Mouse (Mus musculus): ENCODE measurements around the gene Nfix. TPM values are rescaled to one million over a fixed set of nuclear protein-coding genes. Genes with fewer than 3 reads are reported as not detected.
A peak's percentile ranks its signal among the peaks of the same experiment; 100 is the strongest.

The Nfix gene
- polyA plus RNA-seq, 1 experiment, result 46.8 TPM

DNA sequence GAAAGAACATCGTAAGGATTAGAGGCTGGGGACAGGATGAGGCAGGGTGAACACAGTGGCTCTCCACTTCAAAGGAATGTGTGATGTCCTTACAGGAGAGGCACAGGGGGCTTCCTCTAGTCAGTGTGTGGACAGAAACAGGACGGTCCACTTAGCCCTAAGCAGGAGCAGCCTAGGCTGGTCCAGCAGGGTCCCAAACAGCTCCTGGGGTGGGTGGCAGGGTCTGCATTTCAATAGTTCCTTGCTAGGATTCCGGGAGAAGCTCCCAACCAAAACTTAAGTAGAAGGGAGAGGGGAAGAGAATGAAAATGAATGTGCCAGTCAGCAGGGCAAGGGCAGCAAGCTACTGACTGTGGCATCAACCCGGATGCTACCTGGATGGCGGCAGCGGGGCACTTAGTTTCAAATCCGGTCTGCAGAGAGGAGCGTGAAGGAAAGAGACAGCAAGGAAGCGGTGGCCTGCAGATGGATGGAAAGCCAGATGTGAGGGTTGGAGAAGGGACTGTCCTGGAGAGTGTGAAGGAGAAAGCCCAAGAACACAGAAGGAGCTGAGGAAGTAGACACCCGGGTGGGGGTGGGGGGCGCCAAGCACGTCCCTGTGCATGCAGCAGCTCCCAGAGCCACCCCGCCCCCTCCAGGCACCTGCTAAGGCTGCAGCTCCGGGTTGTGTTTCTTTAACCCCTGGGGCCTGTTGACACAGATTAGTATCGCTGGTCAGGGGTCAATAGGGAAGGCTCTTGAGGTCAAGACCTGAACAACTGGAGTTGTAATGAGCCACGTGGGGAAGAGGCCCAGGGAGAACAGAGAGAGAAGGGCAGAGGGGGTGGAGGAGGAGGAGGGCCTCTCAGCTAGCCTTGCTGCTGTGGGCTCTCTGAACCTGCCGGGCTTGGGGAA lies 54.9 kb downstream of the Nfix start:
- no peak for DNase-seq (ENCODE audit: low read depth)
- no peak for TF ChIP-seq POLR2A (IDR thresholded peaks at IDR 0.05; ENCODE audit: borderline replicate concordance, extremely low read depth, insufficient read depth, insufficient read length, poor library complexity, severe bottlenecking)
- TF ChIP-seq CTCF (IDR thresholded peaks at IDR 0.05; ENCODE audit: borderline replicate concordance, extremely low read depth, insufficient read depth, insufficient read length), result no peak

DNA sequence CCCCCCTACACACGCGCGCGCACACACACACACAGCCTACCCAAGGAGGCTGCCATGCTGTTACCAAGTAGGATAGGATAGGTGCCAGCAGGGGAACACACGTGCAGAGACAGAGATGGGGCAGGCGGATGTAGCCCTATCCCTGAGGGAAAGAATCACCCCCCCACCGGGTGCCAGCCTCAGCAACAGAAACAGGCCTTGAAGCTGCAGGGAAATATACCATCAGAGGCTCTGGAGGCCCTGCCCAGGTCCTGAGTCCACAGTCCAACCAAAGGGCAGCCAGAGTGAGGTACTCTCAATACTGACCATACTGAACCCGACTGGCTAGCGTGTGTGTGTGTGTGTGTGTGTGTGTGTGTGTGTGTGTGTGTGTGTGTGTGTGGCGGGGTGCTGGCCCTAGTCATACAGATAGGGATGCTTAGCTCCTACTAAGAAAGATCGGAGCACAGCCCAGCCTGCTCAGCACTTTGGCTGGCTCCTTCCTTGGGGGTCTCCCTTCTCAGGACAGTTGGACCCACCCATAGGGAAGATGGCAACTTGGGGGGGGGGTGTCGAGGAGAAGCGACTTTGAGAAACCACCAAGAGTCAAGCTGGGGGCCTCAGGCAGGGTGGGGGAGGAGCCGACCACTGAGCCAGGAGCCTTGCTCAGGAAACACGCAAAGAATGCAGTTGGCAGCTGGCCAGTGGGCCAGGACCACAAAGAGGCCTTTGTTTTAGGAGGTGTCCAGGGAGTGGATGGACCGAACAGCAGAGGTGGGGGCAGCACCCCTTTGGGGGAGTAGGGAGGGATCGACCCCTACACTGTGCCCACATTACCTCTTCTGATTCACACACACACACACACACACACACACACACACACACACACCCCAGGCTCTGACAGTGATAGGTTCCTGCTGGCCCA lies 56.4 kb downstream of the Nfix start:
- peak; percentile 94 for DNase-seq (ENCODE audit: low read depth)
- no peak for TF ChIP-seq POLR2A (IDR thresholded peaks at IDR 0.05; ENCODE audit: borderline replicate concordance, extremely low read depth, insufficient read depth, insufficient read length, poor library complexity, severe bottlenecking)
- no peak for TF ChIP-seq CTCF (IDR thresholded peaks at IDR 0.05; ENCODE audit: borderline replicate concordance, extremely low read depth, insufficient read depth, insufficient read length)

DNA sequence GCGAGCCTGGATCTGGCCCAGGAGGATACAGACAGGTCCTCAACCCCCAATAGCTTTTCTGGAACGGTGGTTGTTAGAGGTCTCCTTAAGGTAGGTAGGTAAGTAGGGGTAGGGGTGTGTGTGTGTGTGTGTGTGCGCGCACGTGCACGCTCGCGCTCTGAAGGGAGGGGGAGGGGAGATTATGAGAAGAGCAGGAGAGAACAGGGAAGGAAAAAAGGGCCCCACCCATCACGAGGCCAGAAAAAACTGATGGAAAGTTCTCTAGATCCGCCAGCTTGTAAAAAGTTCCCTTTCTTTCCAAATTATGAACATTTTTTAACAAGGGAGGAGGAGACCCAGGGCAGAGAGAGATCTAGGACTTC lies 57.1 kb downstream of the Nfix start:
- no peak for DNase-seq (ENCODE audit: low read depth)
- TF ChIP-seq POLR2A (IDR thresholded peaks at IDR 0.05; ENCODE audit: borderline replicate concordance, extremely low read depth, insufficient read depth, insufficient read length, poor library complexity, severe bottlenecking) (no peak), CTCF (IDR thresholded peaks at IDR 0.05; ENCODE audit: borderline replicate concordance, extremely low read depth, insufficient read depth, insufficient read length) (no peak)

DNA sequence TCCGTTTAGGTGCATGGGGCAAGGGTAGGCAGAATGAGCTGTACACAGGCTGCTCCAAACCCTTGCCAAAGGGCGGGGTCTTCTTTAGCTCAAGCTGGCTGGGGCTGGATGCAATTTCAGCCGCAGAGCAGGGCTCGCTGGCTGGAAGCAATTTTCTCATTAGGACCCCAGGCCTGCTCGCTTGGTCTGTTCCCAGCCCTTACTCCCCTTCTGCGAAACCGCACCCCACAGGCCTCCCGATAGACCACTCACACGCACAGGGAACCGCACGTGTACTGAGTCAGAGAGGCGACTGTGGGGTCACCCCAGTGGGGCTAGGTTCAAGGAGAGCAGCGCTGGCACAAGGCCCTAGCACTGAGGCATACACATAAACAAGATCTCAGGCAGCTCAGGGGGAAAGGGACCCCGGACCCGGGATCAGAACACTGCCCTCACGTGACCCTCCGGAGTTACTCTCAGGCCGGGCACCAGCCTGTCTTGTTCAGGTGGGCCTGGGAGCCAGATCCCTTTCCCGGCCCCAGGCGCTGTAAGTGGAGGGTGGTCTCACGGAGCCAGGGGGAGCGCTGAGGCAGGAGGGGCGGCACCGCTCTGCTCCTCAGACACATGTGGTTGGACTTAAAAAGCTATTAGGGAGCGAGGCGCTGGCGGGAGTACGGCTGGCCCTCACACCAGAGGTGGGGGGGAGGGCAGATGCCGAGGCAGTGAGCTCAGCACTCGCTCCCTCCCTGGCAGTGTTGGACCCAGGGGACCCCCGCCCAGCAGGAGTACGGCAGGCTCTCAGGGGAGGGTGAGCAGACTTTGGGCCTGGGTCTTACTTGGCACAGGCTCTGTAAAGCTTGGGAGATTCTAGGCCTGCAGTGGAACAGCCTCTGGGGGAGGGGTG lies 57.7 kb downstream of the Nfix start:
- TF ChIP-seq POLR2A (IDR thresholded peaks at IDR 0.05; ENCODE audit: borderline replicate concordance, extremely low read depth, insufficient read depth, insufficient read length, poor library complexity, severe bottlenecking) (no peak), CTCF (IDR thresholded peaks at IDR 0.05; ENCODE audit: borderline replicate concordance, extremely low read depth, insufficient read depth, insufficient read length) (no peak)
- DNase-seq (ENCODE audit: low read depth), result peak; percentile 91

DNA sequence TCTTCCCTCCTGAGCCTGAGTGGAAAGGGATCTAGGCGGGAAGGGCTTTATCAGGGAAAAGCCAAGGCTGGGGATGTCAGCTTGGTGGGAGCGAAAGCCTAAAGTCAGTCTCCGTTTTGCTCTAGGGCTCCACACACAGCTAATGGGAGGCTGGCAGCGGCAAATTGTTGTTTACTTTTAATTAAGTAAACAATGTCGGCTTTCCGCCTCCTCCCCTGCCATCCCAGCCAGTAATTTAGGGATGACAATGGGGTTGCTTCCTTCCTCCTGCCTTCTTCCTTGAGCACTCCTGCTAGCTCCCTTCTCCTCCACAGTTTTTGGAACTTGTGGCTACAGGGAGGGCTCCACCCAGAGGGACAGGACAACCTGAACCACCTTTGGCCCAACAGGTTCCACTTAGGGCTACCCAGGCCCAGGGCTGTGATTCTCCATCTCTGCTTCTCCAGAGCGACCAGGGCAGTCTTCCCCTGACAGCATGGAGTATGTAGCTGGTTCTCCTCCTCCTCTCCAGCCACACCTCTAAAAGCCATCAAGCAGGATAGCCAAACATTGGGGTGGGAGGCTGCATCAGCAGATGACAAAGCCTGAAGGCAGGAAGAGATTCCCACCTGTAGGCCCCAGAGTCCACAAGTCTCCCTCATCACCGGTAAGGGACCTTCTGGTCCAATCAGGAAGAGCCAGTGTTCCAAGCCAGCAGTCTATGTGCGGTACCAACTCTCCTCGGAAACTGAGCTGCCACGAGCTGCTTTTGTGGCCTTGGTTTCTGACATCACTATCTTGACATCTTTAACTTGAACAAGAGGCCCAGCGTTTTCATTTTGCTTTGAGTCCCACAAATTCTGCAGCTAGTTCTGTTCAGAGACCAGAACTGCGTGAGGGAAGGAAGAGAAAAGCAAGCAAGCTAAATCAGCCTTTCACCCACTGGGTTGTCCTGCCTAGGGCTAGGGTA lies 59.0 kb downstream of the Nfix start:
- DNase-seq (ENCODE audit: low read depth), result no peak
- TF ChIP-seq POLR2A (IDR thresholded peaks at IDR 0.05; ENCODE audit: borderline replicate concordance, extremely low read depth, insufficient read depth, insufficient read length, poor library complexity, severe bottlenecking) (no peak), CTCF (IDR thresholded peaks at IDR 0.05; ENCODE audit: borderline replicate concordance, extremely low read depth, insufficient read depth, insufficient read length) (no peak)

DNA sequence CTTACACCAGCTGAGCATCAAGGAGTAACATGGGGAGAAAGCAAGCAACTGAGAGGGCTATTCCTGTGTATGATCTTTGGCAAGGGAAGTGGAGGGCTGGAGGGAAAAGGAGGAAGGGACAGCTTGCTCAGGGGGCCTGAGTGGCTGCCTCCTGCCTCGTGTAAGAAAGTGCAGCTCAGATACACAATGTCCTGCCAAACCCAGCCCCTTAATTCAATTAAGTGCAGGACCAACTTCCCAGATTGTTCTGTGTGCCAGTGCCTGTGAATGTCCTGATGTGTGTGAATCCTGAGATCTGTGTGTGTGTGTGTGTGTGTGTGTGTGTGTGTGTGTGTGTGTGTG lies 60.8 kb downstream of the Nfix start:
- TF ChIP-seq CTCF (IDR thresholded peaks at IDR 0.05; ENCODE audit: borderline replicate concordance, extremely low read depth, insufficient read depth, insufficient read length) (no peak), POLR2A (IDR thresholded peaks at IDR 0.05; ENCODE audit: borderline replicate concordance, extremely low read depth, insufficient read depth, insufficient read length, poor library complexity, severe bottlenecking) (no peak)
- peak; percentile 60 for DNase-seq (ENCODE audit: low read depth)

DNA sequence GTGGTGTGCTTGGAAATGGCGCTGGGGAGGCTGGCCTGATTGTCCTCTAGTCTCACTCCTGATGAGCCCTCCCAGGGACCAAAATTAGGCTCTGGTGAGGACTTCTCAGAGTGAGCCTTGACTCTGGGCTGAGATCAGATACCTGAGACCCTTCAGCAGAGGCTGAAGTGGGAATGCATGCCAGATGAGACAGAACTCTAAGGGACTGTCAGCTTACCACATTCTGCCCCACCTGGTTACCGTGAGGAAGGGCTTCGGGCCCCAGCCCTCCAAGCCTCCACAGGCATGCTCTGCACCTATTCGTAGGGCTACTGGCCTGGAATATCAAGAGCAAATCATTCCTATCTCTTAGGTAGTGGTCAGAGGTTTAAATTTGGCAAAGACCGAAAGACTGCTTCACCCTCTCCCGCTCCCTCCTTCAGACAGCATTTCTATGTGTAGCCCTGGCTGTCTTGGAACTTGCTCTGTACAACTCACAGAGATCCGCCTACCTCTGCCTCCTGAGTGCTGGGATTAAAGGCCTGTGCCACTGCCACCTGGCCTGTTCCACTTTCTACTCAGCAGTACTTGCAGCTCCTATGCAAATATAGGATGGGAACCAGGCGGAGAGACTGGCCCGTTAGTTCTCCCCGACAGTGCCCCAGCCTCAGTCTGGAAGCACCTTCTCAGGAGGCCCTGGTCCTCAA lies 61.3 kb downstream of the Nfix start:
- no peak for DNase-seq (ENCODE audit: low read depth)
- TF ChIP-seq POLR2A (IDR thresholded peaks at IDR 0.05; ENCODE audit: borderline replicate concordance, extremely low read depth, insufficient read depth, insufficient read length, poor library complexity, severe bottlenecking) (no peak), CTCF (IDR thresholded peaks at IDR 0.05; ENCODE audit: borderline replicate concordance, extremely low read depth, insufficient read depth, insufficient read length) (no peak)

DNA sequence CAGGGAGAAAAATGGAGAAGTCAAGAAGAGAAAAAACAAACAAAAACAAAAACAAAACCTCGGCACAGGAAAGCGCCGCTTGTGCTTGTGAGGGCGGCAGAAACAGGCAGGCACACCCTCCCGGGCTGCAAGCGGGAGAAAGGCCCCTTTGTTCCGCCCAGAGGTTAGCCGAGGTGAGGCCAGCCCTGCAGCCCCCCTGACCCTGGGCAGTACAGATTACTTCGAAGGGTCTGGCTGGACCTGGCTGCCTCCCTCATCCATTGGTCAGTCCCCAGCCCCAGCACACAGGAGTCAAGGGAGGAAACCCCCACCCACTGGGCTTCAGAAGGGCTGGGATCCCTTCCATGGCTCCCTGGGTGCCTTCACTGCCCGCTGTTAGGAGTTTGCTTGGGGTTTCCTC lies 61.9 kb downstream of the Nfix start:
- no peak for TF ChIP-seq CTCF (IDR thresholded peaks at IDR 0.05; ENCODE audit: borderline replicate concordance, extremely low read depth, insufficient read depth, insufficient read length)
- TF ChIP-seq POLR2A (IDR thresholded peaks at IDR 0.05; ENCODE audit: borderline replicate concordance, extremely low read depth, insufficient read depth, insufficient read length, poor library complexity, severe bottlenecking), result no peak
- no peak for DNase-seq (ENCODE audit: low read depth)

DNA sequence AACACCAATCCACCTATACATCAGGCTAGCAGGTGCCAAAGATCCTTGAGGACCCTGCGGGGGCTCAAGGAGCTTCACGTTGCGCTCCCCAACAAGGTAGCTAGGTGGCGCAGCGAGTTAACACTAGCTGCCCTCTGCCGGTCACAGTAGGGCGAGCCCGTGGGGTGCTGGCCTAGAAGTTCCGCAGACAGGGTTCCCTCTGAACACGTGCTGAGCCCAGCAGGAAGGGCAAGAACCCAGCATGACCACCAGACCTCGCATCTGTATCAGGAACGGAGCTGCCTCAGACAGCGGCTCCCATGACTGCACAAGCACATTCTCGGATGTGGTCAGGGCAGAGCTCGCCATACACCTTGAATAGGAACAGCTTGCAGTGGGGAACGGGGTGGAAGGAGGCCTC lies 62.5 kb downstream of the Nfix start:
- no peak for TF ChIP-seq POLR2A (IDR thresholded peaks at IDR 0.05; ENCODE audit: borderline replicate concordance, extremely low read depth, insufficient read depth, insufficient read length, poor library complexity, severe bottlenecking)
- TF ChIP-seq CTCF (IDR thresholded peaks at IDR 0.05; ENCODE audit: borderline replicate concordance, extremely low read depth, insufficient read depth, insufficient read length), result peak; percentile 97
- DNase-seq (ENCODE audit: low read depth), result peak; percentile 89

Data from brain, embryonic 14.5 days (tissue).